21 mouse cellular contexts compared by ENCODE assay signal in genomic region chr7:46404756-46405155, GRCm38 (mm10). TPM values are rescaled to one million over a fixed set of nuclear protein-coding genes. Genes with fewer than 3 reads are reported as not detected.
"Had no signal": no experiment of that assay in that cellular context is flagged by ENCODE, and none has a peak within 500 bp of the region (broad histone marks: within the 10 kb centered on the region; RNA-seq: fewer than 3 reads in every experiment).

No protein-coding gene starts in this region.

- DNase-seq: lung, embryonic 14.5 days; lung, postnatal 10 days; lung, postnatal 4 days; midbrain, embryonic 14.5 days; retina, postnatal 1 day; right cerebral cortex, adult 18-20 months; right cerebral cortex, postnatal 25 days; right cerebral cortex, postnatal 4 days; spleen, adult 18-20 months; thymus, adult 18-20 months; thymus, postnatal 14 days; thymus, postnatal 36 days had no signal

- ATAC-seq: midbrain, embryonic 16.5 days had no signal

- H3K27me3 ChIP-seq: neural tube, embryonic 15.5 days had no signal

- H3K27ac ChIP-seq: midbrain, embryonic 10.5 days; midbrain, embryonic 12.5 days; neural tube, embryonic 13.5 days; neural tube, embryonic 15.5 days had no signal

- H3K4me3 ChIP-seq: midbrain, embryonic 10.5 days; midbrain, embryonic 12.5 days; myocyte; neural tube, embryonic 13.5 days; neural tube, embryonic 15.5 days had no signal

RNA-seq across cellular contexts. Expression of gene Myod1, which starts 28.5 kb away (rescaled TPM):
- total RNA-seq: megakaryocyte, adult 5-6 weeks; megakaryocyte-erythroid progenitor cell, adult 5-6 weeks had no signal
- polyA plus RNA-seq: midbrain, embryonic 10.5 days; midbrain, embryonic 12.5 days; midbrain, embryonic 14.5 days; small intestine, adult 2 months had no signal
